Mouse (Mus musculus) neural tube, embryonic 15.5 days (tissue): ENCODE measurements at regions not wholly inside any gene's neighbourhood (a gene's known extent, or its start where the extent isn't known, plus 50 kb on each side); places are given as distances from the start of the nearest gene placed in this dataset.

Experiments used
- ATAC-seq: fragments of 200-750 bp; cut with Nextera tagmentation; 2 replicates; pipeline ENCODE4 v1.8.0; 2017; ENCODE audit warnings: mild to moderate bottlenecking, moderate TSS enrichment, moderate library complexity; ENCODE audit not compliant: low FRiP score
- H3K27ac ChIP-seq: fragments of 300-500 bp; sonication (generic); replicated peaks from 2 replicates; pipeline ENCODE4 v1.5.1; 2015; ENCODE audit warnings: mild to moderate bottlenecking, inconsistent platforms
- H3K27me3 ChIP-seq: fragments of 300-500 bp; sonication (generic); replicated peaks from 2 replicates; pipeline ENCODE4 v1.6.1; 2015; ENCODE audit warnings: inconsistent platforms
- H3K36me3 ChIP-seq: fragments of 300-500 bp; sonication (generic); 2 replicates; pipeline ENCODE4 v1.6.1; 2015; ENCODE audit warnings: inconsistent platforms
- H3K4me1 ChIP-seq: fragments of 300-500 bp; sonication (generic); 2 replicates; pipeline ENCODE4 v1.6.1; 2015; ENCODE audit warnings: inconsistent platforms
- H3K4me2 ChIP-seq: fragments of 300-500 bp; sonication (generic); 2 replicates; pipeline ENCODE4 v1.6.1; 2015; ENCODE audit warnings: inconsistent platforms, mild to moderate bottlenecking, moderate library complexity
- H3K4me3 ChIP-seq: fragments of 300-500 bp; sonication (generic); replicated peaks from 2 replicates; pipeline ENCODE4 v1.5.1; 2015; ENCODE audit warnings: mild to moderate bottlenecking, inconsistent platforms
- H3K9ac ChIP-seq: fragments of 300-500 bp; sonication (generic); replicated peaks from 2 replicates; pipeline ENCODE4 v1.6.1; 2015; ENCODE audit warnings: mild to moderate bottlenecking, inconsistent platforms
- H3K9me3 ChIP-seq: fragments of 300-500 bp; sonication (generic); replicated peaks from 2 replicates; pipeline ENCODE4 v1.6.1; 2016; ENCODE audit warnings: inconsistent platforms
- WGBS: fragments of 180-500 bp; shearing (Covaris S2); methylation state at CpG from one replicate; pipeline ENCODE4 v1.1.7; 2015; ENCODE audit warnings: mixed read lengths; 5-methylcytosine and 5-hydroxymethylcytosine counted together

- Histone ChIP-seq H3K4me1 (peaks cover 23% of the 10 kb centered on the region), H3K27me3 (no peaks in the 10 kb centered on the region), H3K27ac (0 out of 2 replicates have a peak overlapping the region, but pooled peaks have one; percentile 71), H3K4me3 (no peak overlapping the region), H3K4me2 (peak overlapping the region; percentile 40), H3K9me3 (no peaks in the 10 kb centered on the region), H3K36me3 (no peaks in the 10 kb centered on the region), H3K9ac (no peak overlapping the region)
- WGBS = 11% methylated on average over 4 of the region's 4 CpGs
- ATAC-seq = no peak
Measured at GRCm38 (mm10) chr19:21166939-21167338, 105.1 kb upstream of the Zfand5 start.

GRCm38 (mm10) chr19:21166465-21166860, 105.6 kb upstream of the Zfand5 start:
- no peaks in the 10 kb centered on the region for H3K27me3 ChIP-seq
- peak overlapping the region; percentile 71 for H3K27ac ChIP-seq
- no peaks in the 10 kb centered on the region for H3K36me3 ChIP-seq
- peak; percentile 30; the same call in 1 of the 2 replicates for ATAC-seq
- no peaks in the 10 kb centered on the region for H3K9me3 ChIP-seq
- H3K9ac ChIP-seq = no peak overlapping the region
- no peak overlapping the region for H3K4me3 ChIP-seq
- peaks cover 23% of the 10 kb centered on the region for H3K4me1 ChIP-seq
- 9% methylated on average over 5 of the region's 5 CpGs for WGBS
- peak overlapping the region; percentile 40 for H3K4me2 ChIP-seq

GRCm38 (mm10) chr19:21165763-21166464, 106.2 kb upstream of the Zfand5 start:
- peak overlapping the region; percentile 40 for H3K4me2 ChIP-seq
- no peak overlapping the region for H3K9ac ChIP-seq
- no peaks in the 10 kb centered on the region for H3K36me3 ChIP-seq
- H3K27ac ChIP-seq = peak overlapping the region; percentile 71
- ATAC-seq = peak; percentile 71
- H3K27me3 ChIP-seq = no peaks in the 10 kb centered on the region
- H3K4me1 ChIP-seq = peaks cover 23% of the 10 kb centered on the region
- H3K4me3 ChIP-seq = no peak overlapping the region
- WGBS = 7% methylated on average over 10 of the region's 10 CpGs
- no peaks in the 10 kb centered on the region for H3K9me3 ChIP-seq

- H3K4me1 ChIP-seq = peaks cover 23% of the 10 kb centered on the region
- no peak overlapping the region for H3K27ac ChIP-seq
- no peaks in the 10 kb centered on the region for H3K36me3 ChIP-seq
- H3K9ac ChIP-seq = no peak overlapping the region
- H3K4me2 ChIP-seq = no peak overlapping the region
- H3K9me3 ChIP-seq = no peaks in the 10 kb centered on the region
- H3K4me3 ChIP-seq = no peak overlapping the region
- no peak for ATAC-seq
- WGBS = 70% methylated on average over 2 of the region's 2 CpGs
- H3K27me3 ChIP-seq = no peaks in the 10 kb centered on the region
Measured at GRCm38 (mm10) chr19:21163978-21164377, 108.1 kb upstream of the Zfand5 start.

- peaks cover 9% of the 10 kb centered on the region for H3K4me1 ChIP-seq
- 8% methylated on average over 4 of the region's 4 CpGs for WGBS
- H3K27ac ChIP-seq = no peak overlapping the region
- no peak for ATAC-seq
- no peaks in the 10 kb centered on the region for H3K27me3 ChIP-seq
- H3K9me3 ChIP-seq = no peaks in the 10 kb centered on the region
- H3K4me3 ChIP-seq = no peak overlapping the region
- H3K4me2 ChIP-seq = no peak overlapping the region
- no peak overlapping the region for H3K9ac ChIP-seq
- no peaks in the 10 kb centered on the region for H3K36me3 ChIP-seq
Measured at GRCm38 (mm10) chr19:21160946-21161345, 111.1 kb upstream of the Zfand5 start.

GRCm38 (mm10) chr19:21159189-21160137, 112.6 kb upstream of the Zfand5 start:
- H3K9ac ChIP-seq = no peak overlapping the region
- H3K36me3 ChIP-seq = no peaks in the 10 kb centered on the region
- no peak overlapping the region for H3K27ac ChIP-seq
- 35% methylated on average over 8 of the region's 8 CpGs for WGBS
- H3K27me3 ChIP-seq = no peaks in the 10 kb centered on the region
- no peaks in the 10 kb centered on the region for H3K4me1 ChIP-seq
- no peak overlapping the region for H3K4me3 ChIP-seq
- H3K9me3 ChIP-seq = no peaks in the 10 kb centered on the region
- no peak overlapping the region for H3K4me2 ChIP-seq
- no peak for ATAC-seq

GRCm38 (mm10) chr19:21154162-21154561, 117.9 kb upstream of the Zfand5 start:
- H3K4me1 ChIP-seq = no peaks in the 10 kb centered on the region

GRCm38 (mm10) chr19:21152027-21152426, 120.1 kb upstream of the Zfand5 start:
- H3K27me3 ChIP-seq = no peaks in the 10 kb centered on the region
- no peaks in the 10 kb centered on the region for H3K9me3 ChIP-seq
- no peaks in the 10 kb centered on the region for H3K36me3 ChIP-seq
- no peak overlapping the region for H3K9ac ChIP-seq
- H3K4me3 ChIP-seq = no peak overlapping the region
- no peak overlapping the region for H3K4me2 ChIP-seq
- WGBS = 25% methylated on average over 3 of the region's 3 CpGs
- no peaks in the 10 kb centered on the region for H3K4me1 ChIP-seq
- ATAC-seq = peak; percentile 73; the same call in 1 of the 2 replicates
- no peak overlapping the region for H3K27ac ChIP-seq

More at GRCm38 (mm10) chr19:21154162-21154561, 117.9 kb upstream of the Zfand5 start:
- H3K27me3 ChIP-seq = no peaks in the 10 kb centered on the region
- H3K36me3 ChIP-seq = no peaks in the 10 kb centered on the region
- H3K27ac ChIP-seq = no peak overlapping the region
- H3K9me3 ChIP-seq = no peaks in the 10 kb centered on the region
- H3K9ac ChIP-seq = no peak overlapping the region
- WGBS = 59% methylated on average over 1 of the region's 1 CpGs
- H3K4me2 ChIP-seq = no peak overlapping the region
- H3K4me3 ChIP-seq = no peak overlapping the region
- ATAC-seq = no peak

- Histone ChIP-seq H3K36me3 (no peaks in the 10 kb centered on the region), H3K27ac (no peak overlapping the region), H3K9me3 (no peaks in the 10 kb centered on the region), H3K9ac (no peak overlapping the region), H3K4me3 (no peak overlapping the region), H3K4me2 (no peak overlapping the region), H3K27me3 (no peaks in the 10 kb centered on the region), H3K4me1 (no peaks in the 10 kb centered on the region)
- 75% methylated on average over 3 of the region's 3 CpGs for WGBS
- ATAC-seq = no peak
Measured at GRCm38 (mm10) chr19:21150849-21151248, 121.2 kb upstream of the Zfand5 start.

- H3K9me3 ChIP-seq = no peaks in the 10 kb centered on the region
- 97% methylated on average over 1 of the region's 1 CpGs for WGBS
- ATAC-seq = no peak
- H3K36me3 ChIP-seq = no peaks in the 10 kb centered on the region
- no peak overlapping the region for H3K4me2 ChIP-seq
- no peaks in the 10 kb centered on the region for H3K27me3 ChIP-seq
- no peaks in the 10 kb centered on the region for H3K4me1 ChIP-seq
- H3K27ac ChIP-seq = no peak overlapping the region
- no peak overlapping the region for H3K9ac ChIP-seq
- no peak overlapping the region for H3K4me3 ChIP-seq
Measured at GRCm38 (mm10) chr19:21150241-21150640, 121.8 kb upstream of the Zfand5 start.

GRCm38 (mm10) chr19:21146860-21147390, 125.2 kb upstream of the Zfand5 start:
- H3K27me3 ChIP-seq = no peaks in the 10 kb centered on the region
- WGBS = 89% methylated on average over 4 of the region's 4 CpGs
- no peak overlapping the region for H3K9ac ChIP-seq
- H3K4me1 ChIP-seq = no peaks in the 10 kb centered on the region
- no peak for ATAC-seq
- H3K4me3 ChIP-seq = no peak overlapping the region
- H3K36me3 ChIP-seq = no peaks in the 10 kb centered on the region
- H3K4me2 ChIP-seq = no peak overlapping the region
- H3K27ac ChIP-seq = no peak overlapping the region
- no peaks in the 10 kb centered on the region for H3K9me3 ChIP-seq
